Mouse (Mus musculus): ENCODE measurements around the gene Tmem86a.

The Tmem86a gene

GRCm38 (mm10) chr7:47077451-47077850, 27.1 kb downstream of the Tmem86a start:
- DNase-seq = peak; percentile 24

- peak; percentile 19 for DNase-seq
Observed at GRCm38 (mm10) chr7:47080868-47081267, 30.5 kb downstream of the Tmem86a start.

GRCm38 (mm10) chr7:47081277-47081676, 30.9 kb downstream of the Tmem86a start:
- DNase-seq = peak; percentile 81

GRCm38 (mm10) chr7:47085075-47085474, 34.7 kb downstream of the Tmem86a start:
- DNase-seq = no peak

GRCm38 (mm10) chr7:47093935-47094334, 43.5 kb downstream of the Tmem86a start:
- no peak for DNase-seq

GRCm38 (mm10) chr7:47094969-47095368, 44.6 kb downstream of the Tmem86a start:
- no peak for DNase-seq

GRCm38 (mm10) chr7:47098044-47098443, 47.6 kb downstream of the Tmem86a start:
- DNase-seq = no peak

GRCm38 (mm10) chr7:47099306-47099705, 48.9 kb downstream of the Tmem86a start:
- no peak for DNase-seq

GRCm38 (mm10) chr7:47100615-47101014, 50.2 kb downstream of the Tmem86a start:
- DNase-seq = no peak

GRCm38 (mm10) chr7:47102970-47103369, 52.6 kb downstream of the Tmem86a start:
- DNase-seq = no peak

GRCm38 (mm10) chr7:47103671-47104414, 53.4 kb downstream of the Tmem86a start:
- no peak for DNase-seq
